Mouse (Mus musculus): ENCODE data around the gene Samd4b.
"Not testable (repeated sequence)": the region's sequence is repeated elsewhere in the genome, so short reads cannot be mapped to it uniquely, and the experiment has no call there.

Samd4b gene

DNA sequence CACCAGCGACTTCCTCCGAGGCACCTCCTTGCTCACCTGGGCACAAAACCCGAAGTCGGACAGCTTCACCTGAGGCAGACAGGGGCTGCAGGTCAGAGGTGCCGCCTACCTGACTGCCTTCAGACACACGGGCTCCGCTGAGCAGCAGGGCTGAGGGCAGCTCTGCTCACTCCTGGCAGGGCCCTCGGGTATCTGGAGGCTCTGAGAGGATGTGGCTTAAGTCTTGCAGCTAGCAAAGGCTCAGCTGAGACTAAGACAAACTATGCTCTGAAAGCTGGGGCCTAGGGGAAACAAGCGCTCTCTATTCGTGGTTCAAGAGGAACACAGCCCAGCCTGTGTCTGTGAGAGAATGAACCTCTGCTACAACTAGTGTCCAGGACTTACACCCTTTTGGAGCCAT, 37.1 kb downstream of the Samd4b start:
- no peak for DNase-seq

GRCm38 (mm10) chr7:28558486-28558885, 39.5 kb downstream of the Samd4b start:
- peak; percentile 84 for DNase-seq

DNA sequence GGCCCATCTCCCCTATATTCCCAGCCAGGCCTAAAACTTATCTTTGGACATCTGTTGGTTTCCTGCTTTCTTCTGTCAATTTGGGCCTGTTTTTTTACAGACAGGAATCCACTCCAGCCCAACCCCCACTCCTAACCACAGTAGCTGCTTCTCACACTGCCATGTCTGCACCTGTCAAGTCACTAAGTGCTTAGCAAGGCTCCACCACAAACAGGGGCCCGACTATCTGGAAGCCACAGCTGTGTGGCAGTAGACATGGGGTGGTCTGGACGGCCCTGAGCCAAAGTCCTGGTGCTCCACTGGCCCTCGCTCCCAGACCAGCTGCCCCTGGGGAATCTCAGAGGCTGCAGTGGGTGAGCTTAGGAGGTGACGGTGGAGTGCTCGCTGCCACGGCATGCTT, 40.2 kb downstream of the Samd4b start:
- DNase-seq = no peak

DNA sequence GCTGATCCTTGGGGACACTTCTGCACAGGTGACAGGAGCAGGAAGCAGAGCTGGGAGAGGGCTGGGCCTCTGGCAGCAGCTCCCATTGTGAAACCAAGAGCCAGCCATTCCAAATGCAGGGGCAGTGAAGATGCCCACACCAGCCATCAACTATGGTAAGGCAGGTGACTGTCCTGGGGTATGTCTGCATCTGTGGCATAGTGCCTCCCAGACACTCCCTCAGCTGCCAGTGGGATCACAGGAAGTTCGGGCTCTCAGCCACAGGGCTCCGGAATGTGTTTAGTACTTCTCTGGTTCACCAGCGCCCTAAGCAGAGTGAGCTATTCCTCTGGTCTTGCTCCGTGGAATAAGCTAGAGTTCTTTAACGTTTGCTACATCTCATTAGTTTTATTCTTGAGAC, 40.9 kb downstream of the Samd4b start:
- no peak for DNase-seq

DNA sequence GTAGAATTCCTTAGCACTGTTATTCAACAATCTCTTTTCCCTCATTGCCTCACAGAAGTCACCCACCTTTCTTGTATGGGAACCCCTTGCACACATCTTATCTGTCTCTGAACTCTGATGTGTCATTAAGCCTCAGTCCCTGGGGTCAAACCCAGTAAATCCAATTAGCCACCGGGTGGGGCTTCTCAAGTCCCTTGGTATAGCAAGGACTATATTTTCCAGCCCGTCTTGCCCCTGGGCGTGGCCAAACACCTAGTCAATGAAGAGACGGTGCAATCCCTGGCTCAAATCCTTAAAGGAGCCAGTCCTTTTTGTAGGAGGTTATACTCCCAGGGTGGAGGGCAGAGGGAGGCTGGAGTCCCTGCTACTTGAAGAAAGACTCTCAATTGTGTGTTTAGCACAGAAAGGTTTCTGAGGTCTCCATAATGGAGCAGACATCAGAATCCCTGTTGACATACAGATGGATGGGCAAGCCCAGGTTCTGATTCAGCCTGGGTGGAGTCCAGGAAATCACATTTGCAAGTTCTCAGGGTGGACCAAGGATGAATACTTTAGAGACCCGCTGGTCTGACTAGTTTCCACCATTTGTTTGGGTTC, 41.9 kb downstream of the Samd4b start:
- DNase-seq = no peak

DNA sequence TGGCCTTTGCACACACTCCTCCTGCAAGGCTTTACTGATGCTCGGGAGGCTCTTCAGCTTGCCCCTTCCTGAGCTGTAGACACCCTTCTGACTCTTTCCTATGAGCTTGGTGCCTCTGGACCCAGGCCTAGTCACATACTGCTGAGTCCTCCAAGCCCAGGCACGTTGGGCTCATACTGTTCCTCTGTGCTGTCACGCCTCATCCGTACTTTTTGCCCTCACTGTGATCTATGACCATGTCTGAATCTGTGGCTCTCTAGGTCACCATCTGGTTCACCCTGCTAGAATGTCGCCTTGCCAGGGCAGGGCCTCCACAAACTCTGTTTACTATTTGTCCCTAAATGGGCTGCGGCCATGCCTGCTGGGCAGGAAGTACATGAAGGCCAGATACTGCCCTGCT, 44.9 kb downstream of the Samd4b start:
- no peak for DNase-seq

DNA sequence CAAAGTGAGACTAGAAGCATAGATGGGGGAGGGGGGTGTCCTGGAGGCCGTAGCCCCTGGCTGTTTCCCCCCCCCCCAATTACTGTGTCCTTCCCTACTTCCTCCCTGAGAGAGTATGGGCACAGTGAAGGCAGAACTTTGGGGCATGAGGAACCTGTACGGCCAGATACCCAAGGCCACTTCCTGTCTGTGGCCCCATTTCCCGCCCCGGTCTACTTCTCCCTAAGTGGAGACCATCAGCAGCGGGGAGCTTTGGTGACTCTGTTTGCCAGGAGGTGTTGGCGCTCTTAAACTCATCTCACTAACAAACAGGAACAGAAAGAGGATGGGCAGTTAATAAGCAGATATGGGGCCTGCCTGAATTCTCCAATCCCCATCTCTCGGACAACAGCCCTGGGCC, 50.3 kb downstream of the Samd4b start:
- DNase-seq = no peak

- DNase-seq = no peak
Measured at GRCm38 (mm10) chr7:28547154-28547553, 50.8 kb downstream of the Samd4b start, which contains the start of gene Nccrp1. Gene Nccrp1, minus strand, starts transcription at chr7:28547254.

DNA sequence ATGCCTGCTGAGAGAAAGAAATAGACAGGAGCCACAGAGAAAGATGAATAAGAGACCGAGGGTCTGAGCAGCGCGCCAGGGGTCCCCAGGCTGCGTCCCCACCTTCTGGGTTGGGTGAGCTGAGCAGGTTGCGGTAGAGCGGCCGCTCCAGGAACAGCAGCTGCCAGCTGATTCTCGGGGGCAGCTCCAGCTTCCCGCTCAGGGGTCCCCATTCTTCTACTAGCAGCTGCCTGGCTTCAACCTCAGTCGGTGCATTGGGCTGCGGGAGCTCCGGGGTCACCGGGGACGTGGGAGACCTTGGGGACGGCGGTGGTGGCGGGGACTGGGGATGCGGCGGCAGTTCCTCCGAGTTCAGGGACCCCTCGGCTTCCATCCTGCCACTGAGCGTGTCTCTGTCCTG, 51.3 kb downstream of the Samd4b start:
- DNase-seq = no peak

DNA sequence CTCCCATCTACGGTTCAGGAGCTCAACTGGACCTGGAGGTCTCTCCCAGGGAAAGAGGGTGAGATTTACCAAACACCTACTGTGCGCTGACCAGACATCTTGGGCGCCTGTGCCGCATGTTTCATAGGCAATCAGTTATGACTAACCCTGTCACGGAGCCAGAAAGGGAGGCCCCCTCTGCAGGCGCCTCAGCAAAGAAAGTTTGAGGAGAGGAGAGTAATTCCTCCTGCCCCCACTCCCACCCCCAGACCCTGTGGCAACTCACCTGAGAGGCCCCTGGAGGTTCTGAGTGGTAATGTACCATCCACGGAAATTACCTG, 52.1 kb downstream of the Samd4b start:
- DNase-seq = no peak

DNA sequence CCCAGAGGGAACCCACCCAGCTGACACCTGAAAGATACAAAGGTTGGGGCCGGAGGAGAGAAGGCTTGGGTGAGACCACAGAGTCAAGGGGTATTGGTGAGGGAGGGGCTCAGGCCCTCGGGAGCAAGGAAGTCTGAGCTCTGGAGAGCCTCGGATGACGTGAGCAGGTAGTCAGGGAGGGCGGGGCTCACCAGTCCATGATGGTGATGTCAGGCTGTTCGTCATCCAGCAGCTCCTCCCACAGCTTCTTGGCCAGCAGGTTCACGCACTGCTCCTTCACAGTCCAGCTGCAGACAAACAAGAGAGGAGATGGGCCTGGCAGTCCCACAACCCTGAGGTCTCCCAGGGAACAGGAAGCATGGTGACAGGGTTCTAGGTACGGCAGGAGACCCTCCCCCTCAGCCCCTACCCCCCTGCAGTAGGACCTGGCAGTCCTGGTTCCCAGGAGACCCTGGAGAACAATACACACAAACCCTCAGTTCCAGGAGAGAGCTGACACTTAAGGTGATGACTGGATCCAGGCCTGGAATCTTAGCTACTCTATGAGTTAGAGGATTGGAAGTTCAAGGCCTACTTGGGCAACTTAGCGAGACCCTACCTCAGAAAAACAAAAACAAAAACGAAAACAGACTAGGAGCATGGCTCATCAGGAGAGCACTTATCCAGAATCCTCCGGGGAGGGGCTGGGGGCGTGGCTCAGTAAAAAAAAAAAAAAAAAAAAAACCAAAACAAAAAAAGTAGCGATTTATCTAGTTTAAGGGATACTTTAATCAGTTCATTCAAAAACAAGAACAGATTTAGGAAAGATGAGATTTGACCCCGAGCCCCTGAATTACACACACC, 52.7 kb downstream of the Samd4b start:
- DNase-seq = no peak

- DNase-seq = peak; percentile 55
Measured at GRCm38 (mm10) chr7:28544051-28544601, 53.8 kb downstream of the Samd4b start.

- no peak for DNase-seq
Measured at GRCm38 (mm10) chr7:28540526-28540925, 57.4 kb downstream of the Samd4b start, which contains the start of gene Sycn. Gene Sycn, plus strand, starts transcription at chr7:28540885.

- DNase-seq = not testable (repeated sequence)
Measured at GRCm38 (mm10) chr7:28538886-28539285, 59.1 kb downstream of the Samd4b start.

- peak; percentile 28 for DNase-seq
Measured at GRCm38 (mm10) chr7:28532005-28532404, 65.9 kb downstream of the Samd4b start.

GRCm38 (mm10) chr7:28527922-28528719, 69.8 kb downstream of the Samd4b start:
- peak; percentile 91 for DNase-seq

- DNase-seq = not testable (repeated sequence)
Measured at GRCm38 (mm10) chr7:28522536-28522935, 75.4 kb downstream of the Samd4b start, which contains the start of gene Ifnl3. Gene Ifnl3, plus strand, starts transcription at chr7:28522836.

DNA sequence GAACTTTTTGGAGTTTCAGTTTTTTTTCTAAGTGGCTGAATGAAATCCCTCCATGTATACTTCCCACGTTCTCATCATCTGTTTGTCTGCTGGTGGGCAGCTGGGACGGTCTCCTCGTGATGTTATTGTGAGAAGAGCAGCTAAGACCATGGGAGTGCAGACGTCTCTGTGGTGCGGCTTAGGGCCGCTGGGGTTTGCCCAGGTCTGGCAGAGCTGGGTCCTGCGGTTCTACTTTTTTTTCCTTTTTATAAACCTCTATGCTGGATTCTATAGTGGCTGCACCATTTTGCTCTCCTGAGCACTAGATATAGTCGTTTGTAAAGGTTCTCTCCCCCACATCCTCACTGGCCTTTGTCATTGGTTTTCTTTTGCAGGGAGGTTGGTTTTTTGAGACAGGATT, 86.5 kb downstream of the Samd4b start:
- DNase-seq = no peak

DNA sequence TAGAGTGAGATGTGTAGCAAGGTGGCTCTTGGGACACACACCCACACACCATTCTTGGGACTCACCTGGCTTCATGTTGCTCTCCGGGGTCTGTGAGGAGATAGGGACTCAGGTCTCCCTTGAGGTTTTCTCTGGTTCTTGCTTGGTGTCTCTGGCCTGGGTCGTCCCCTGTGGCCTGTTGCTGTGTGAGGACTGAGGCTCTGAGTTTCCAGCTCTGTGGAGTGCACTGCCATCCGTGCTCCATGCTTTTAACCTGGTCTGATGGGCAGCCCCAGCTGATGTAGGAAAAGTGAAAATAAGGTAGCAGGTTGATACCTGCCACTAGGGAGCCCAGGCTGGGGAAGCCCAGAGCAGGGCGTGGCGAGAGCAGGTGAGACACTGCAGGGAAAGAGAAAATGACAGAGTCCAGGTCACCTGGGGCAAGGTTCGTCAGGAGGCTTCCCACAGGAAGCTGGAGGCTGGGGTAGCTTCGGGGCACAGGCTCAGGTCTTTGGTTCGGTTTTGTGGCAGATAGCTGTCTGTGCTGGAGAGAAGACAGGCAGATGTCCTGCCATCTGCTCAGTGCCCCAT, 87.5 kb downstream of the Samd4b start, which contains the start of gene Ifnl2:
TSS of gene Ifnl2 (minus strand) at position 51 of the 570 bp plus-strand sequence.
- DNase-seq = not testable (repeated sequence)

DNA sequence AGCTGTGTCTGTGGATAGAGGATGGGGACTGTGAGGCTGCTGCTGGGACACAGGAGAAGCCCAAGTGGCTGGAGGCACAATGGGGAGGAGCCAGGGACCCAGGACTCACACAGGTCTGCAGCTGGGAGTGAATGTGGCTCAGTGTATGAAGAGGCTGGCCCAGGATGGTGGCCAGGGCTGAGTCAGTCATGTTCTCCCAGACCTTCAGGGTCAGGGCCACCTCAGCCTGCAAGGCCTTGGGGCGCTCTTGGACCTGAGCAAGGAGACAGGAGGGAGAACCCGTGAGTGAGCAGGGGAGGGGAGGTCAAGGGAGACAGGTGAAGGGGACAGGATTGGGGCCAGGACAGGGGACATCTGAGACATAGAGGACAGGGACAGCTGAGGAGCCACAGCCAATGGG, 88.8 kb downstream of the Samd4b start:
- not testable (repeated sequence) for DNase-seq

DNA sequence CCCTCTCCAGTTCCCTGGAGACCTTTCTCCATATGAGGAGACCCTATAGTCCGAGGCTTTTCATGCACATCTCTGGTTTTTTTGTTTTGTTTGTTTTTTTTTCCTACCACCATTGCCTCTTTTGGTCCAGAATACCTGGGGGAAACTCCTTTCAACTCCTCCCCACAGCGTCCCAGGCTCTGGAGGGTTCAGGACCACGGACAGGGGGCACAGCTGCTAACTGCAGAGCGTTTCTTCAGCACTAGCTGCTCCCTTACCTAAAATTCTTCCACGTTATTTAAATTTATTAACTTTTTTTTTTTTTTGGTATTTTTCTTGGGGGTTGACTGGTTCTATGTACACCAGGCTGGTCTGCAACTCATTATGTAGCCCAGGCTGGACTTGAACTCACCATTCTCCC, 92.4 kb downstream of the Samd4b start:
- DNase-seq = peak; percentile 63

GRCm38 (mm10) chr7:28495426-28495825, 102.5 kb downstream of the Samd4b start:
- DNase-seq = no peak

GRCm38 (mm10) chr7:28492310-28492709, 105.6 kb downstream of the Samd4b start:
- no peak for DNase-seq

All from kidney, postnatal 10 days (tissue).